Mouse (Mus musculus) liver, embryonic 12.5 days (tissue): ENCODE data around the gene Idi1. TPM values are rescaled to one million over a fixed set of nuclear protein-coding genes. Genes with fewer than 3 reads are reported as not detected.
"Not testable (repeated sequence)": the region's sequence is repeated elsewhere in the genome, so short reads cannot be mapped to it uniquely, and the experiment has no call there.

Experiments
- ATAC-seq: fragments of 200-750 bp; cut with Nextera tagmentation; 2 replicates; pipeline ENCODE4 v1.8.0; 2017; ENCODE audit warnings: moderate number of reproducible peaks, mild to moderate bottlenecking, moderate library complexity
- H3K27ac ChIP-seq: fragments of 300-500 bp; sonication (generic); 2 replicates; pipeline ENCODE4 v1.5.1; 2016; ENCODE audit warnings: mild to moderate bottlenecking
- H3K27me3 ChIP-seq: fragments of 300-500 bp; sonication (generic); replicated peaks from 2 replicates; pipeline ENCODE4 v1.6.1; 2016; ENCODE audit warnings: mild to moderate bottlenecking, moderate library complexity
- H3K36me3 ChIP-seq: fragments of 300-500 bp; sonication (generic); 2 replicates; pipeline ENCODE4 v1.6.1; 2016; ENCODE audit warnings: mild to moderate bottlenecking, moderate library complexity
- H3K4me1 ChIP-seq: fragments of 300-500 bp; sonication (generic); 2 replicates; pipeline ENCODE4 v1.6.1; 2016
- H3K4me2 ChIP-seq: fragments of 300-500 bp; sonication (generic); 2 replicates; pipeline ENCODE4 v1.6.1; 2016; ENCODE audit warnings: mild to moderate bottlenecking, moderate library complexity
- H3K4me3 ChIP-seq: fragments of 300-500 bp; sonication (generic); 2 replicates; pipeline ENCODE4 v1.5.1; 2016; ENCODE audit warnings: mild to moderate bottlenecking, moderate library complexity
- H3K9ac ChIP-seq: fragments of 300-500 bp; sonication (generic); 2 replicates; pipeline ENCODE4 v1.6.1; 2016; ENCODE audit warnings: mild to moderate bottlenecking, moderate library complexity
- H3K9me3 ChIP-seq: fragments of 300-500 bp; sonication (generic); replicated peaks from 2 replicates; pipeline ENCODE4 v1.6.1; 2016; ENCODE audit warnings: mild to moderate bottlenecking, moderate library complexity
- WGBS: fragments of 180-500 bp; shearing (Covaris S2); methylation state at CpG from one replicate; pipeline ENCODE4 v1.1.7; 2016; ENCODE audit not compliant: insufficient replicate concordance; 5-methylcytosine and 5-hydroxymethylcytosine counted together
- polyA plus RNA-seq: library from polyadenylated mRNA; unstranded; fragments of >200 nt; fragmentation: Nextera tagmentation; extraction: Ambion mirVana; gene quantifications from 2 replicates; pipeline ENCODE4 v1.2.1, GENCODE M21; 2016

The Idi1 gene
- polyA plus RNA-seq, 1 experiment from 2014 or later = 90.3 TPM

DNA sequence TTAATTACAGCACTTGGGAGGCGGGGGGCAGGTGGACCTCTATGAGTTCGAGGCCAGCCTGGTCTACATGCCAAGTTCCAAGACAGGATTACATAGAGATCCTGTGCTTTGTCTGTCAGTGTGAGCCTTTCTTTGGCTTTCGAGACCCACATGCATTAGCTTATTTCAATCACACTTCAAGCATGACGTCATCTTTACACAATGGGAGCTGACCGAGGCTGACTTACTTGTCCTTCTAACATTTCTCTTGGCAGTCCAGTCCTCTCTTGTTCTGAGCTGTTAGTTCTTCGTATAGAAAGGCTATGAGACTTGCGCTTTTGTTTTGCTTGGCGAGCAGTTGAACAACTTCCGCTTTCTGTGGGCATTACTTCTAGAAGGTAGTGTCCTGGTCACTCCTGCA, 24.4 kb upstream of the Idi1 start:
- Histone ChIP-seq H3K4me3 (no peak overlapping the region), H3K9ac (no peak overlapping the region), H3K36me3 (peaks cover 48% of the 10 kb centered on the region), H3K27me3 (no peaks in the 10 kb centered on the region), H3K9me3 (no peaks in the 10 kb centered on the region), H3K4me1 (no peaks in the 10 kb centered on the region), H3K4me2 (no peak overlapping the region), H3K27ac (no peak overlapping the region)
- no peak for ATAC-seq
- WGBS = 86% methylated on average over 9 of the region's 9 CpGs

DNA sequence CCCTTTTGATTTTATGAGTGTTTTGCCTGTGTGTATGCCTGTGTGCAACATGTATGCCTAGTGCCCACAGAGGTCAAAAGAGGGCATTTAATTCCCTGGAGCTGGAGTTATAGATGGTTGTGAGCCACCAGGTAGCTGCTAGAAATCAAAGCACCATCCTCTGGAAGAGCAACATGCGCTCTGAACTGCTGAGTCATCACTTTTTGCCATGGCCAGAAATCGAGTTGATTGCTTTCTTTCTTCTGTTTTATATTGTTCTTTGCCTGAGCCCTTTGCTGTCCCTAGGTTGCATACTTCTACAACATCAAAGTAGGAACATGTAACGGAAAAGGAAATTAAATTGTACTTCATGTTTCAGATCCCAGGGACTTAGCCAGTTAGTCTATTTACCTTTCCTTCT, 20.3 kb upstream of the Idi1 start:
- Histone ChIP-seq H3K36me3 (peaks cover 39% of the 10 kb centered on the region), H3K27ac (no peak overlapping the region), H3K4me1 (peaks cover 7% of the 10 kb centered on the region), H3K27me3 (no peaks in the 10 kb centered on the region), H3K4me3 (no peak overlapping the region), H3K9me3 (no peaks in the 10 kb centered on the region), H3K4me2 (no peak overlapping the region), H3K9ac (no peak overlapping the region)
- ATAC-seq = no peak
- 74% methylated on average over 3 of the region's 3 CpGs for WGBS

GRCm38 (mm10) chr13:8866612-8867011, 18.7 kb upstream of the Idi1 start:
- 79% methylated on average over 7 of the region's 7 CpGs for whole genome bisulfite sequencing
- Histone ChIP-seq H3K4me2 (no peak overlapping the region), H3K27me3 (no peaks in the 10 kb centered on the region), H3K27ac (no peak overlapping the region), H3K9me3 (no peaks in the 10 kb centered on the region), H3K36me3 (peaks cover 29% of the 10 kb centered on the region), H3K4me3 (no peak overlapping the region), H3K4me1 (peaks cover 11% of the 10 kb centered on the region), H3K9ac (no peak overlapping the region)
- ATAC-seq = no peak

- Histone ChIP-seq H3K4me3 (peak overlapping the region; percentile 94), H3K4me2 (peak overlapping the region; percentile 88), H3K27ac (peak overlapping the region; percentile 97; the same call in 1 of the 2 replicates), H3K36me3 (peaks cover 26% of the 10 kb centered on the region), H3K9me3 (no peaks in the 10 kb centered on the region), H3K9ac (peak overlapping the region; percentile 90), H3K27me3 (no peaks in the 10 kb centered on the region), H3K4me1 (peaks cover 17% of the 10 kb centered on the region)
- no peak for ATAC-seq
- 57% methylated on average over 5 of the region's 5 CpGs for WGBS
These were observed 15.6 kb upstream of the Idi1 start for GRCm38 (mm10) chr13:8869578-8870157.

DNA sequence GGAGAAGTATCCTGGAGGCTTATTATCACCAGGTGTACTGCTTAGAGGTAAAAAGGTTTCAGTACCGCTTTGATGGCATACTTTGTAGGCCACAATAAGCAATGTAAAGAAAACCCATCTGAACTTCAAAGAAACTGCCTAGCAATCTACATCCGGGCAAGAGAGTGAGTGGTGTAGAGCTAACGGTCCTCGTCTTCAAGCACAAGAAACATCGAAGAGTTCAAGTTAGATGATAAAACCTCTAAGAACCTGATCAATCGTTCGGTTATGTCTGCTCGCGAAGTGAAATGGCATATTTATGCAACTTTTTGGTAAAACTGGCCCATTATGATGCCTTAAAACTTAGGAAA, 15.2 kb upstream of the Idi1 start:
- H3K27ac ChIP-seq = peak overlapping the region; percentile 97
- H3K4me3 ChIP-seq = peak overlapping the region; percentile 94
- peaks cover 22% of the 10 kb centered on the region for H3K36me3 ChIP-seq
- WGBS = 4% methylated on average over 9 of the region's 9 CpGs
- peak overlapping the region; percentile 88 for H3K4me2 ChIP-seq
- no peak for ATAC-seq
- H3K9ac ChIP-seq = peak overlapping the region; percentile 90
- H3K9me3 ChIP-seq = no peaks in the 10 kb centered on the region
- H3K27me3 ChIP-seq = no peaks in the 10 kb centered on the region
- peaks cover 17% of the 10 kb centered on the region for H3K4me1 ChIP-seq

DNA sequence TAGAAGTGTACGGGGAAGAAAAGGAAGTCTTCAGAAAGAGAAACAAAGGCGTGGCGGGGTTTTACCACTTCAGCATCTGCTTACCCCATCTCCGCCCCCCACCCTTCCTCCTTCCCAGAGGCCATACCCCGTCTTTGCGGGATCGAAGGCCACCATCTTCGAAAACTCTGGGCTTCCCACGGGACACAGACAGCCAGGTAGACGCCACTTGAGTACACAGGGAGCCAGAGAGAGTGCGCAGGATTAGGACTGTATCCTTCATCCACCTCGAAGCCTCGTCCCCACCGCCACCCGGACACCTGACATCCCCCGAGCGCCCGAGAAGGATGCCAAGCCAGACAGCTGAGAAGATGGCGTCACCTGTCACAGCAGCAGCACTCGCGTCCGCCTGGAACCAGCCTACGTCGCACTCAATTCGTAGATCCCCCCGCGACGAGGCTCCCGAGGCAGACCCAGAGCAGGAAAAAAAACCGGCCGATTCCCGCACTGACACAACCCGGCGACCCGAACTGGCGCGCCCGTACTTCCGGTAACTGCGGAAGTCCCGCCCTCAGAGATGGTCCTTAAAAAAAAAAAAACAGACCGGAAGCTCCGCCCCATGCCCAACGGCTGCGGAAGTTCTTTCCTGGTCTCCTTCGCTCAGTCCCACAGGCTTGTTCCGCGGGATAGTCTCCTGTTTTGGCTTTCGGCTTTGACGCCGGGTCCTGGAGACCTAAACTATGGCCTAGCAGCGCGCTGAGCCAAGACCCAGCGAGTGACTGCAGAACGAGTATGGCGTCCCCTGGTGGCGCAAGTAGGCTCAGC, 14.6 kb upstream of the Idi1 start:
- peak; percentile 85 for ATAC-seq
- peak overlapping the region; percentile 88 for H3K4me2 ChIP-seq
- H3K9me3 ChIP-seq = no peaks in the 10 kb centered on the region
- peak overlapping the region; percentile 97 for H3K27ac ChIP-seq
- H3K36me3 ChIP-seq = peaks cover 18% of the 10 kb centered on the region
- WGBS = under 1% methylated on average over 57 of the region's 57 CpGs
- H3K4me1 ChIP-seq = peaks cover 17% of the 10 kb centered on the region
- H3K27me3 ChIP-seq = no peaks in the 10 kb centered on the region
- H3K4me3 ChIP-seq = peak overlapping the region; percentile 94
- peak overlapping the region; percentile 90 for H3K9ac ChIP-seq

DNA sequence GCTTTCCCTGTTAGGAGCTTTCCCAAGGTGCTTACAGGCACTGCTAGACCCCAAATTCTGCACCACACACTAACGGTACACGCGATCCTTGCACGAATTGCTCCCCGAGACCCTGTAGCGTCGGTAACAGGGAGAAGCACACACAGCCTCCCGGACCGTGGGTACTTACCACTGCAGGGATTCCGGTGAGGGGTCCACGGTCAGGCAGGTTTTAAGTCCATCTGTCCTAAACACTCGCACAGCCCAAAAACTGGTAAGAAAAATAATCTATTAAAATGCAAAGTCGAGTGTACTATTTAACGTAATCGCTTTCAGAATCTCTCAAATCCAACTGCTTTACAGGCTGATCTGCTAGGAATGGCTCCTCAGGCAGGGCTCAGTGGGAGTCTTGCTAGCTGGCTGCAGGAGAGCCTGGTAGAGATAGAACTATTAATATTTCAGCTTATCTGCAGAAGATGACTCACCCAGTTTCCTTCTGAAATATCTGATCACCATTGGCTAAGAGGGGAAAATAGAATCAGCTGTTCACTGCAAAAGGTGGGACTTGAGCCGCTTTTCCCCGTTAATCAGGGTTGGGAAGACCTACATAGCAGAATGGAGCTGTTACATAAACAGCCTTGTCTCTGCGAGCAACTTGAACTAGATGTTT, 13.9 kb upstream of the Idi1 start, which contains the start of gene Wdr37:
Gene Wdr37 (minus strand): TSS at position 596 of the 649 bp plus-strand sequence.
- Histone ChIP-seq H3K9ac (peak within 1 kb of the TSS; percentile 90), H3K4me3 (peak within 1 kb of the TSS; percentile 94), H3K27ac (peak within 1 kb of the TSS; percentile 97), H3K9me3 (no peaks in the 10 kb centered on the region), H3K36me3 (peaks cover 12% of the 10 kb centered on the region), H3K27me3 (no peaks in the 10 kb centered on the region), H3K4me1 (peaks cover 17% of the 10 kb centered on the region), H3K4me2 (peak within 1 kb of the TSS; percentile 88)
- under 1% methylated on average over 18 of the region's 18 CpGs for WGBS
- ATAC-seq = peak; percentile 86

DNA sequence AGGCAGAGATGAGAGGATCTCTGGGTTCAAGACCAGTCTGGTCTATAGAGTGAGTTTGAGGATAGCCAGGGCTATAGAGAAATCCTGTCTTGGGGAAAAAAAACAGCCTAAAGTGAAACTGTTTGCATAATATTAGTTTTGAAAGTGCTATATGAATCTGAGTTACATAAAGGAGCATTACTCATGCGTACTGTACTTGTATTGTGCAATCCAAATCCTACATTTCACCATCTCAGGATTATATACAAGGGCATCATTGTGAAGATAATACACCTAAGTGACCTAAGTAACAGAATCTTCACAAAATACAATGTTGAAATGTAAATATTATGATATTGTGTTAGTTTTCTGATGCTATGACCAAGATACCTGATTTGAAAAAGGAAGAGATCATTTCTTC, 11.5 kb upstream of the Idi1 start:
- H3K27me3 ChIP-seq = no peaks in the 10 kb centered on the region
- 87% methylated on average over 1 of the region's 1 CpGs for WGBS

GRCm38 (mm10) chr13:8881611-8882010, 3.7 kb upstream of the Idi1 start:
- no peak overlapping the region for H3K4me2 ChIP-seq
- WGBS = 61% methylated on average over 3 of the region's 3 CpGs
- no peak overlapping the region for H3K9ac ChIP-seq
- no peaks in the 10 kb centered on the region for H3K36me3 ChIP-seq
- no peak for ATAC-seq
- no peak overlapping the region for H3K27ac ChIP-seq
- no peak overlapping the region for H3K4me3 ChIP-seq
- H3K4me1 ChIP-seq = peaks cover 7% of the 10 kb centered on the region
- H3K27me3 ChIP-seq = no peaks in the 10 kb centered on the region
- H3K9me3 ChIP-seq = no peaks in the 10 kb centered on the region

More for the DNA sequence above, 11.5 kb upstream of the Idi1 start:
- Histone ChIP-seq H3K27ac (no peak overlapping the region), H3K36me3 (no peaks in the 10 kb centered on the region), H3K4me3 (no peak overlapping the region), H3K4me1 (peaks cover 17% of the 10 kb centered on the region), H3K9me3 (no peaks in the 10 kb centered on the region), H3K4me2 (no peak overlapping the region), H3K9ac (no peak overlapping the region)
- no peak for ATAC-seq

- 80% methylated on average over 5 of the region's 5 CpGs for WGBS
- H3K27me3 ChIP-seq, H3K4me2 ChIP-seq, H3K9ac ChIP-seq, H3K4me3 ChIP-seq, H3K9me3 ChIP-seq, H3K27ac ChIP-seq, ATAC-seq: not testable (repeated sequence)
- H3K4me1 ChIP-seq = peaks cover 18% of the 10 kb centered on the region
- H3K36me3 ChIP-seq = peaks cover 12% of the 10 kb centered on the region
These were observed 1.4 kb upstream of the Idi1 start for GRCm38 (mm10) chr13:8883870-8884269.

- H3K9me3 ChIP-seq = no peaks in the 10 kb centered on the region
- H3K36me3 ChIP-seq = peaks cover 25% of the 10 kb centered on the region
- peak overlapping the region; percentile 77 for H3K4me3 ChIP-seq
- H3K4me2 ChIP-seq = peak overlapping the region; percentile 81
- 4% methylated on average over 9 of the region's 9 CpGs for WGBS
- H3K27ac ChIP-seq = peak overlapping the region; percentile 76
- no peaks in the 10 kb centered on the region for H3K27me3 ChIP-seq
- H3K9ac ChIP-seq = peak overlapping the region; percentile 79
- H3K4me1 ChIP-seq = peaks cover 18% of the 10 kb centered on the region
- ATAC-seq = no peak
These were observed 872 bp downstream of the Idi1 start for GRCm38 (mm10) chr13:8886185-8886560.

- H3K27me3 ChIP-seq = no peaks in the 10 kb centered on the region
- no peak for ATAC-seq
- H3K9me3 ChIP-seq = no peaks in the 10 kb centered on the region
- H3K36me3 ChIP-seq = peaks cover 35% of the 10 kb centered on the region
- H3K27ac ChIP-seq = no peak overlapping the region
- 93% methylated on average over 1 of the region's 1 CpGs for WGBS
- H3K9ac ChIP-seq = no peak overlapping the region
- H3K4me3 ChIP-seq = no peak overlapping the region
- peaks cover 18% of the 10 kb centered on the region for H3K4me1 ChIP-seq
- no peak overlapping the region for H3K4me2 ChIP-seq
These were observed 3.3 kb downstream of the Idi1 start for GRCm38 (mm10) chr13:8888603-8889002.
